Comparison of ENCODE assay signal across 36 mouse cellular contexts in the genomic region with DNA sequence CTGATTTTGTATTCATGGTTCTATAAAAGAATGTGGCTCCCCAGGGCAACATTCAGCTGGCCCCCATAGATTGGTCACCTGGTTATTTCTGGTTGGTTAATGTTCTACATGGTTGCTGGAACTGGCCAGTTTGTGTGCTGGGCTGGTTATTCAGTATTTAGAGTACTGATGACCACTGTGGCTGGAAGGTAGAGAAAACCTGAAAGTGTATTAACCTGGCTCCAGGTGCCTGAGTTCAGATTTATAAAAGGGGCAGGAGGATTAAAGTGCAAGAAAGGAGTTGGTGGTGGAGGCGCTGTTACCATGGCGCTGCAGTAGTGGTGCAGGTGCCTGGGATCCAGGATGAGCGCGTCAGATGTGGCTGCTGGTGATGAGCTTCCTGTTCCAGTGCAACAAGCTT. TPM values are rescaled to one million over a fixed set of nuclear protein-coding genes. Genes with fewer than 3 reads are reported as not detected.
DNase-seq lines count a peak whose midpoint lies in the region.
"Had no signal": no experiment of that assay in that cellular context is flagged by ENCODE, and none has a peak within 500 bp of the region (broad histone marks: within the 10 kb centered on the region; RNA-seq: fewer than 3 reads in every experiment).

No protein-coding gene starts in this region.

- no peaks in the 10 kb centered on the region for H3K4me1 ChIP-seq in heart, embryonic 10.5 days
- H3K4me1 ChIP-seq: embryonic facial prominence, embryonic 12.5 days; forebrain, embryonic 10.5 days; forebrain, embryonic 15.5 days; hindbrain, embryonic 10.5 days; hindbrain, embryonic 15.5 days; limb, embryonic 12.5 days; liver, embryonic 13.5 days; neural tube, embryonic 15.5 days; stomach, embryonic 15.5 days had no signal

- peak; percentile 44 for DNase-seq in heart, adult 11 months
- DNase-seq in heart, embryonic 10.5 days (ENCODE audit: low spot score) = no peak
- DNase-seq in kidney, adult 8-10 months = peak; percentile 80 to 90
- peak; percentile 48 for DNase-seq in kidney, postnatal 10 days
- peak; percentile 57 for DNase-seq in yolk sac, embryonic 10.5 days (ENCODE audit: low spot score)
- no peak for DNase-seq in left cerebral cortex, postnatal 25 days (ENCODE audit: low spot score in 2 of 2)
- DNase-seq in Muller cell, postnatal 12 days (ENCODE audit: inconsistent ontology term) = no peak
- DNase-seq: adrenal gland, postnatal 14 days; cerebellum, adult 11 months; cerebellum, adult 9-11 months; embryo, embryonic 11 days; gastrocnemius, adult 2 months; heart, postnatal 14 days; layer of hippocampus, adult 9-11 months; liver, embryonic 13.5 days; lung, adult 2 months; lung, postnatal 10 days; midbrain, embryonic 14.5 days; right cerebral cortex, postnatal 25 days had no signal

- H3K27ac ChIP-seq in heart, embryonic 10.5 days = no peak overlapping the region
- H3K27ac ChIP-seq: embryonic facial prominence, embryonic 12.5 days; forebrain, embryonic 10.5 days; forebrain, embryonic 15.5 days; gastrocnemius, adult 2 months; hindbrain, embryonic 10.5 days; hindbrain, embryonic 15.5 days; limb, embryonic 12.5 days; liver, embryonic 13.5 days; macrophage; neural tube, embryonic 15.5 days; stomach, embryonic 15.5 days had no signal

- intact Hi-C loops in left cerebral cortex, postnatal 25 days (cut with DNase I) = no loop called here

- no peaks in the 10 kb centered on the region for H3K9me3 ChIP-seq in heart, embryonic 10.5 days
- H3K9me3 ChIP-seq: forebrain, embryonic 15.5 days; hindbrain, embryonic 15.5 days; limb, embryonic 12.5 days; liver, embryonic 13.5 days; neural tube, embryonic 15.5 days; stomach, embryonic 15.5 days had no signal

- no peak overlapping the region for H3K4me3 ChIP-seq in heart, embryonic 10.5 days
- H3K4me3 ChIP-seq: embryonic facial prominence, embryonic 12.5 days; forebrain, embryonic 10.5 days; forebrain, embryonic 15.5 days; gastrocnemius, adult 2 months; hindbrain, embryonic 10.5 days; hindbrain, embryonic 15.5 days; limb, embryonic 12.5 days; liver, embryonic 13.5 days; neural tube, embryonic 15.5 days; stomach, embryonic 15.5 days had no signal

- no peaks in the 10 kb centered on the region for H3K27me3 ChIP-seq in heart, embryonic 10.5 days (ENCODE audit: insufficient read depth, poor library complexity, severe bottlenecking)
- H3K27me3 ChIP-seq: CH12.LX; embryonic facial prominence, embryonic 12.5 days; forebrain, embryonic 15.5 days; hindbrain, embryonic 15.5 days; limb, embryonic 12.5 days; liver, embryonic 13.5 days; neural tube, embryonic 15.5 days; stomach, embryonic 15.5 days had no signal

- no peaks in the 10 kb centered on the region for H3K36me3 ChIP-seq in heart, embryonic 10.5 days
- H3K36me3 ChIP-seq: embryonic facial prominence, embryonic 12.5 days; forebrain, embryonic 10.5 days; forebrain, embryonic 15.5 days; hindbrain, embryonic 10.5 days; hindbrain, embryonic 15.5 days; limb, embryonic 12.5 days; liver, embryonic 13.5 days; neural tube, embryonic 15.5 days; stomach, embryonic 15.5 days had no signal

- WGBS in heart, embryonic 10.5 days = 90% methylated on average over 4 of the region's 4 CpGs

RNA-seq across cellular contexts. Expression of a gene that starts 4.4 kb away (rescaled TPM):
- polyA plus RNA-seq in heart, embryonic 10.5 days (2016; fragmentation: Nextera tagmentation; extraction: Ambion mirVana) = 0.13 TPM in 1 of 2 replicates, not detected in the other
- total RNA-seq in left cerebral cortex, postnatal 25 days (2021) = not detected
- total RNA-seq: CH12.LX; heart, adult 8-10 months; left cerebral cortex, adult 18-20 months; left cerebral cortex, postnatal 14 days had no signal
- polyA plus RNA-seq: C2C12; embryonic facial prominence, embryonic 12.5 days; forebrain, embryonic 10.5 days; forebrain, embryonic 15.5 days; frontal cortex, adult 2 months; heart, embryonic 14.5 days; hindbrain, embryonic 10.5 days; hindbrain, embryonic 15.5 days; inflammation-experienced regulatory T-cells, adult 6 months; limb, embryonic 12.5 days; macrophage; midbrain, embryonic 14.5 days had no signal

RNA-seq across cellular contexts. Expression of a gene that starts 24.0 kb away (rescaled TPM):
- polyA plus RNA-seq in heart, embryonic 10.5 days (2016; fragmentation: Nextera tagmentation; extraction: Ambion mirVana) = 0.20 and 5.1 TPM in 2 replicates
- total RNA-seq in left cerebral cortex, postnatal 25 days (2021) = not detected
- total RNA-seq: CH12.LX; gastrocnemius, adult 2 months; heart, adult 8-10 months; heart, postnatal 14 days; left cerebral cortex, adult 18-20 months; left cerebral cortex, postnatal 14 days had no signal
- polyA plus RNA-seq: C2C12; embryonic facial prominence, embryonic 12.5 days; forebrain, embryonic 10.5 days; forebrain, embryonic 15.5 days; frontal cortex, adult 2 months; heart, embryonic 14.5 days; hindbrain, embryonic 10.5 days; inflammation-experienced regulatory T-cells, adult 6 months; macrophage; midbrain, embryonic 14.5 days had no signal

Comparison
In these comparisons a context has a peak if more than half of its experiments do, and no peak if none do; other contexts are left out.
1. DNase-seq: peak in heart, adult 11 months (single experiment), kidney, adult 8-10 months (2 of 2), kidney, postnatal 10 days (single experiment) and yolk sac, embryonic 10.5 days (single experiment); none in heart, embryonic 10.5 days (single experiment), left cerebral cortex, postnatal 25 days (0 of 2) and Muller cell, postnatal 12 days (single experiment).